Mouse (Mus musculus) ovary, adult 18-20 months (tissue): ENCODE results near the gene Fam118a.

Experiments used
- DNase-seq: peaks from one replicate; pipeline ENCODE4 v3.0.0; 2022; ENCODE audit warnings: low spot score, mixed read lengths

Gene Fam118a

GRCm38 (mm10) chr15:85072651-85073050 lies 43.9 kb downstream of the Fam118a start:
- no peak for DNase-seq

GRCm38 (mm10) chr15:85085641-85086040 lies 56.9 kb downstream of the Fam118a start:
- DNase-seq: no peak
